Mouse (Mus musculus) activated CD4-positive, CD25-positive, alpha-beta regulatory T cell, adult 9 weeks (primary cell): Measurements from ENCODE around the gene Fmnl1. TPM values are rescaled to one million over a fixed set of nuclear protein-coding genes. Genes with fewer than 3 reads are reported as not detected.

ENCODE experiments used
- polyA plus RNA-seq: library from polyadenylated mRNA; unstranded; fragments of 100-300 nt; shearing (Covaris generic); gene quantifications from one replicate; pipeline ENCODE4 v1.2.1, GENCODE M21; 2017

Gene Fmnl1
- 93.3 TPM for polyA plus RNA-seq

GRCm38 (mm10) chr11:103170494-103171285 lies at the start of gene Fmnl1:
Fmnl1 (plus strand) TSS chr11:103171107.

GRCm38 (mm10) chr11:103131701-103132575 lies 39.0 kb upstream of the Fmnl1 start, which contains the start of gene Hexim2:
Hexim2 (plus strand) TSS chr11:103132429.

GRCm38 (mm10) chr11:103208458-103208857 lies 37.6 kb downstream of the Fmnl1 start, which contains the start of gene 1700023F06Rik:
1700023F06Rik (minus strand) TSS chr11:103208558.

GRCm38 (mm10) chr11:103217790-103218516 lies 47.0 kb downstream of the Fmnl1 start, which contains the start of gene Spata32:
Spata32 (minus strand) TSS chr11:103218432.

Other genes with a start within 250 kb of the Fmnl1 start
- gene Kif18b, start 246.0 kb upstream of the Fmnl1 start, polyA plus RNA-seq, result 5.4 TPM
- gene C1ql1, start 224.4 kb upstream of the Fmnl1 start, polyA plus RNA-seq, result not detected
- gene Nmt1, start 142.9 kb upstream of the Fmnl1 start, polyA plus RNA-seq, result 81.8 TPM
- 29.9 TPM for gene Dcakd, start 142.8 kb upstream of the Fmnl1 start, polyA plus RNA-seq
- gene Plcd3, start 69.4 kb upstream of the Fmnl1 start, polyA plus RNA-seq, result not detected
- gene Acbd4, start 69.4 kb upstream of the Fmnl1 start, polyA plus RNA-seq, result 50.6 TPM
- gene Hexim1, start 54.9 kb upstream of the Fmnl1 start, polyA plus RNA-seq, result 4.8 TPM
- 5.8 TPM for gene Hexim2, start 38.7 kb upstream of the Fmnl1 start, polyA plus RNA-seq
- gene 1700023F06Rik, start 37.5 kb downstream of the Fmnl1 start, polyA plus RNA-seq, result not detected
- not detected for gene Spata32, start 47.3 kb downstream of the Fmnl1 start, polyA plus RNA-seq
- 34.0 TPM for gene Map3k14, start 96.4 kb downstream of the Fmnl1 start, polyA plus RNA-seq
- gene Arhgap27, start 192.6 kb downstream of the Fmnl1 start, polyA plus RNA-seq, result 105 TPM
- 23.7 TPM for gene Plekhm1, start 241.6 kb downstream of the Fmnl1 start, polyA plus RNA-seq